Mouse (Mus musculus): ENCODE measurements around the gene Bmp3.

DNA sequence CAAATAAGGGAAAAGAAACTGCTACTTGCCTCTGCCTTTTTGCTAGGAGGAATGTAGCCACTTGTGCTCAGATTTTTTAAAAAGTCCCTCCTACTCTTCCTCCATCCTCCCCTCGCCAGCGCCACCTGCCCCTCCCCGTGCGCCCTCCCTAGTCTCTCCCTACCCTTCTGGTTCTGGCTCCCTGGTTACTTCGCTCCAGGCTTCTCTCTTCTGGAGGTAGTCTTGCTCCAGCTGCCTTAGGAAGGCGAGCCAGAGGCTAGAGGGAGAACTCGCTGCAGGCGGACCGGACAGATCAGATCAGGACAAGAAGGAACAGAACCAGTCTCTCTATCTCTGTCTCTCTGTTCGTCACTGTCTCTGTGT is at the start of gene Bmp3:
- no peak for TF ChIP-seq CTCF (IDR thresholded peaks at IDR 0.05; ENCODE audit: borderline replicate concordance, insufficient read depth, low read length)
- TF ChIP-seq POLR2A (IDR thresholded peaks at IDR 0.05; ENCODE audit: low read depth, low read length): no peak

All from embryonic fibroblast, embryonic 13.5 days (primary cell).